Mouse (Mus musculus) erythroblast, embryonic 14.5 days (primary cell): ENCODE measurements around the gene Lgmn.

Experiments used
- GATA1 ChIP-seq: IDR thresholded peaks from 2 replicates; pipeline ENCODE4 v1.6.1; 2012; ENCODE audit warnings: low read length, inconsistent platforms, mixed read lengths
- TAL1 ChIP-seq: IDR thresholded peaks from 3 replicates; pipeline ENCODE4 v1.6.1; 2012; ENCODE audit warnings: low read length, inconsistent platforms, mixed read lengths

GRCm38 (mm10) chr12:102442639-102443038 is 3.0 kb upstream of the Lgmn start:
- no peak for TF ChIP-seq TAL1
- TF ChIP-seq GATA1 = no peak
